Mouse (Mus musculus) hindbrain, embryonic 13.5 days (tissue): ENCODE measurements around the gene Neurl4. TPM values are rescaled to one million over a fixed set of nuclear protein-coding genes. Genes with fewer than 3 reads are reported as not detected.

Experiments
- ATAC-seq: fragments of 200-750 bp; cut with Nextera tagmentation; 2 replicates; pipeline ENCODE4 v1.8.0; 2017; ENCODE audit warnings: moderate TSS enrichment; ENCODE audit not compliant: low FRiP score
- H3K27ac ChIP-seq: fragments of 300-500 bp; sonication (generic); 2 replicates; pipeline ENCODE4 v1.5.1; 2015; ENCODE audit warnings: inconsistent platforms, mild to moderate bottlenecking, moderate library complexity
- H3K27me3 ChIP-seq: fragments of 300-500 bp; sonication (generic); 2 replicates; pipeline ENCODE4 v1.6.1; 2015; ENCODE audit warnings: mild to moderate bottlenecking, inconsistent platforms
- H3K36me3 ChIP-seq: fragments of 300-500 bp; sonication (generic); 2 replicates; pipeline ENCODE4 v1.6.1; 2015; ENCODE audit warnings: mild to moderate bottlenecking, inconsistent platforms
- H3K4me1 ChIP-seq: fragments of 300-500 bp; sonication (generic); replicated peaks from 2 replicates; pipeline ENCODE4 v1.6.1; 2015; ENCODE audit warnings: inconsistent platforms
- H3K4me2 ChIP-seq: fragments of 300-500 bp; sonication (generic); 2 replicates; pipeline ENCODE4 v1.6.1; 2015; ENCODE audit warnings: inconsistent platforms, mild to moderate bottlenecking, moderate library complexity
- H3K4me3 ChIP-seq: fragments of 300-500 bp; sonication (generic); 2 replicates; pipeline ENCODE4 v1.5.1; 2015; ENCODE audit warnings: mild to moderate bottlenecking, inconsistent platforms
- H3K9ac ChIP-seq: fragments of 300-500 bp; sonication (generic); 2 replicates; pipeline ENCODE4 v1.6.1; 2015; ENCODE audit warnings: mild to moderate bottlenecking, inconsistent platforms
- H3K9me3 ChIP-seq: fragments of 300-500 bp; sonication (generic); 2 replicates; pipeline ENCODE4 v1.6.1; 2016; ENCODE audit warnings: inconsistent platforms
- WGBS: fragments of 180-500 bp; shearing (Covaris S2); methylation state at CpG from one replicate; pipeline ENCODE4 v1.1.7; 2015; 5-methylcytosine and 5-hydroxymethylcytosine counted together
- polyA plus RNA-seq: library from polyadenylated mRNA; unstranded; fragments of >200 nt; fragmentation: Nextera tagmentation; extraction: Ambion mirVana; gene quantifications from 2 replicates; pipeline ENCODE4 v1.2.1, GENCODE M21; 2015

Neurl4 gene
- polyA plus RNA-seq, 1 experiment from 2014 or later: 22.6 TPM

DNA sequence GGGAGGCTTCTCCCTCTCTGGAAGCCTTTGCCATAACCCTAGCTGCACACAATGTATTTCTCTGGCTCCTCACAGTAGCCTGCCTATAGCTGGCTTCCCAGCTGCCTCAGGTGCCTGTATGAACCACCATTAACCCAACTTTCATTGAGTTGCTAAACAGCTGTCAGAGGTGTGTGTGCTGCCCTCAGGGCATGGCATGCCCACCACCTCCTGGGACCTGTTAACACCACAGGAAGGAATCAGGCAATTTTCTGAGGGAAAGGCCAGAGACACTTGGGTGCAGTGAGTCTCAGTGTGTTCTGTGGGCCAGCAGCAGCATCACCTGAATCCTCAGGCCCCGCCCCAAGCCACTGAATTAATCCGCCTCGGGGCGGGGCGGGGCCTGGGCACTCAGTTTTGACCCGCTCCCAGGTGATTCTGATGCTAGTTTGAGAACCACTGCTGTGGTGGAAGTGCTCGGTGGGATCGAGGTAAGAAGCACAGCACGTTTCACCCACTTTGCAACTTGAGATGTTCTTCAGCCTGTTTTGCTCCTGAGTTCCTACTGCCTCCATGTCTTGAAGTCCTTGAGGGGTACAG lies 37.6 kb downstream of the Neurl4 start:
- Histone ChIP-seq H3K4me3 (no peak overlapping the region), H3K4me1 (peaks cover 25% of the 10 kb centered on the region), H3K9ac (peak overlapping the region; percentile 35; the same call in 1 of the 2 replicates), H3K27ac (no peak overlapping the region), H3K4me2 (no peak overlapping the region), H3K27me3 (peaks cover 55% of the 10 kb centered on the region), H3K9me3 (no peaks in the 10 kb centered on the region), H3K36me3 (no peaks in the 10 kb centered on the region)
- 36% methylated on average over 9 of the region's 9 CpGs for WGBS
- ATAC-seq: no peak

DNA sequence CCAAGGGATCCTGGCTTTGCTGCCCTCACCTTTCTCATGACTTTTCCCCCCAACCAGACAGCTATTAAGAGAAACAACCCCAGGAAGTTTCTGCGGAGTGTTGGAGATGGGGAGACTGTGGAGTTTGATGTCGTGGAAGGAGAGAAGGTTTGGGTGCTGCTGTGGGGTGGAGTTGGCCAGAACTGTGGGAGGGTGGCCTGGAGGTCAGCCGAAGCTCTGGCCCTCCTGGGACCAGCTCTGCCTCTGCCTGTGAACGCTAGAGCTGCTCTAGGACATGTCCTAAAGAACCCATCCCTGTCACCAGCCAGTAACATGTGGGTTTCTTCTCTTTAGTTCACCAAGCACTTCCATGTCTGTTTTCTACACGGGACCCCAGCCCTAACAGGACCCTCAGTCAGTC lies 38.3 kb downstream of the Neurl4 start:
- Histone ChIP-seq H3K27me3 (peaks cover 55% of the 10 kb centered on the region), H3K4me3 (no peak overlapping the region), H3K9ac (no peak overlapping the region), H3K9me3 (no peaks in the 10 kb centered on the region), H3K27ac (no peak overlapping the region), H3K4me2 (no peak overlapping the region), H3K4me1 (peaks cover 23% of the 10 kb centered on the region), H3K36me3 (no peaks in the 10 kb centered on the region)
- ATAC-seq: no peak
- WGBS: 64% methylated on average over 5 of the region's 5 CpGs

DNA sequence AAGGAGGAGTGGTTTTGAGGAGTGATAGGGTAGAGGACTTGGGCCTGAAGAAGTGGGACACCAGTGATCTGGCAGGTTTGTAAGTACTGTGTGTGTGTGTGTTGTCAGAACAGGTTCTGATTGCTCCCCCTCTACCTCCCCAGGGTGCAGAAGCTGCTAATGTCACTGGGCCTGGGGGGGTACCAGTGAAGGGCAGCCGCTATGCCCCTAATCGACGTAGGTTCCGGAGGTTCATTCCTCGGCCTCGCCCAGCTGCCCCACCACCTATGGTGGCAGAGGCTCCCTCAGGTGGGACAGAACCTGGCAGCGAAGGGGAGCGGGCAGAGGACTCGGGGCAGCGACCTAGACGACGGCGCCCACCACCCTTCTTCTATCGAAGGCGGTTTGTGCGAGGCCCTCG lies 38.9 kb downstream of the Neurl4 start:
- Histone ChIP-seq H3K9ac (no peak overlapping the region), H3K4me1 (peaks cover 20% of the 10 kb centered on the region), H3K36me3 (no peaks in the 10 kb centered on the region), H3K4me3 (no peak overlapping the region), H3K4me2 (no peak overlapping the region), H3K27ac (no peak overlapping the region), H3K27me3 (peaks cover 50% of the 10 kb centered on the region), H3K9me3 (no peaks in the 10 kb centered on the region)
- no peak for ATAC-seq
- 92% methylated on average over 17 of the region's 17 CpGs for WGBS

DNA sequence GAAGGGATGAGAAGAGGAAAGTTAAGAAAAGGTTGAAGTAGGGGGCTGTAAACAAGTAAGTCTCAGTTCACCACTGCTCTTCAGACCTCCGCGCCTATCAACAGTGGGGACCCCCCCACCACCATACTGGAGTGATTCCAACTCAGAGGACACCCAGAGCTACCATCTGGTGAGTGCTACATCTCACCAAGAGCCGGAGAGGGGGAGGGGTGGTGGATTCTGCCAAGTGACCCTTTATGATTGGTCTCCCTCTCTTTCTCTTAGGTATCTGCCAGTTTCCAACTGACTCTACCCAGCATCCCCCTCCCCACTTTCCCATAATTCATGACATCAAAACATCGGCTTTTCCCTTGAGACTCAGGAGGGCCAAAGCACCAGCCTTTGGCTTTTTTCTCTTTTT lies 40.1 kb downstream of the Neurl4 start:
- no peak overlapping the region for H3K27ac ChIP-seq
- no peaks in the 10 kb centered on the region for H3K36me3 ChIP-seq
- H3K9ac ChIP-seq: no peak overlapping the region
- ATAC-seq: no peak
- H3K27me3 ChIP-seq: peaks cover 43% of the 10 kb centered on the region
- no peak overlapping the region for H3K4me2 ChIP-seq
- no peaks in the 10 kb centered on the region for H3K9me3 ChIP-seq
- no peak overlapping the region for H3K4me3 ChIP-seq
- peaks cover 15% of the 10 kb centered on the region for H3K4me1 ChIP-seq
- WGBS: 80% methylated on average over 4 of the region's 4 CpGs

DNA sequence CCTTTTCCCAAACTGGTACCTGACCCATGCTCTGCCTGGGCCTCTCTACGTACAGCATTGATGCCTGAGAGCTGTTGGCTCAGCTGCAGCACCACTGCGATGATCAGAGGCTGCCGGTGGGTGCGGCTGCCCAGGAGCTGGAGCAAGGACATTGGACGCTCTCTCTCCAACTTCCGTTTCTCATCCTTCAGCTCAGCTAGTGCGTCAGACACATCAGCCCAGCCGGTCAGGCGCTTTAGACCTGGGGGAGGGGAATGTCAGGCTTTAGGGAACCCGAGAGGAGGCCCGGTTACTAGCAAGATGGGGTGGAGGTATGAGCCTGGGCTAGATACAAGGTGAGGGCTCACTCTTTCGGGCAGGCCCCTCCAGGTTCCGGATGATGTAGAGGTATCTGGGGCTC lies 44.3 kb downstream of the Neurl4 start:
- ATAC-seq: no peak
- WGBS: 76% methylated on average over 13 of the region's 13 CpGs
- Histone ChIP-seq H3K36me3 (no peaks in the 10 kb centered on the region), H3K9me3 (no peaks in the 10 kb centered on the region), H3K4me3 (no peak overlapping the region), H3K27me3 (peaks cover 26% of the 10 kb centered on the region), H3K27ac (no peak overlapping the region), H3K4me2 (no peak overlapping the region), H3K9ac (no peak overlapping the region), H3K4me1 (peaks cover 22% of the 10 kb centered on the region)

DNA sequence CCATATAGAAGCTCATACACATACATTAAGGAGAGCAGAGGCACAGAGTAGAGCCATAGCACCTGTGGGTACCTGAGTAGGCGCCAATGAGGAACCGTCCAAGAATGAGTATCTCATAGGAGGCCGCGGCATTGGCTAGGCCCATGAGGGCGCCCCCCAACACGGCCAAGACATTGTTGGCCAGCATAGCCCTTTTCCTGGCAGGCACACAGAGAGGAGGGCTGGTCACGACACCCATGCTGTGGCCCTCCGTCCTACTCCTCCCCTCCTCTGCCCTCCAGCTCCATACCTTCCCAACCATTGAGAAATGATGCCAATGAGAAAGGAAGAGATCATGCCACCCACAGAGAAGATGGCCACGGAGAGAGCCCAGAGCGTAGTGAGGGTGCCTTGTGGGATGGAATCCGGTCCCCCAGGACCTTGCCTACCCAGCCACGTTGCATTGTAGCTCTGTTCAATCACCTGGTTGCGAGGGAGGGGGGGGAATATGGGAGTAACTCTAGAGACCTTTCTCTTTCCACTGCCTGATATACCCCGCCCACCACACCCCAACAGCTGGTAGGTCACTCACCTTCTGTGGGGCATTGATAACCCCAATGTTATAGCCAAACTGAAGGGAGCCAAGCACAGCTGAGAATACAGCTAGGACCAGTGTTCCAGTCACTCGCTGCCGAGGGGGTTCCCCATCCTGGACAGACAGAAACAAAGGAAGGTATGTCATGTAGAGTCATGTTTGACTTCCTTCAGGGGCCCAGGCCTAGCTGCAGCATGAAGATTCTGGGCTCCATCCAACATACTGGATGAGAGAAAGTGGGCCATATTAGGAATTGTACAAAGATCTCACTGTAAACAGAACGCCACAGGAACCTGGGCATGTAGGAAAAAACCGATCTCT lies 45.4 kb downstream of the Neurl4 start:
- H3K4me3 ChIP-seq: no peak overlapping the region; the same call in 1 of the 2 replicates
- 93% methylated on average over 18 of the region's 18 CpGs for WGBS

DNA sequence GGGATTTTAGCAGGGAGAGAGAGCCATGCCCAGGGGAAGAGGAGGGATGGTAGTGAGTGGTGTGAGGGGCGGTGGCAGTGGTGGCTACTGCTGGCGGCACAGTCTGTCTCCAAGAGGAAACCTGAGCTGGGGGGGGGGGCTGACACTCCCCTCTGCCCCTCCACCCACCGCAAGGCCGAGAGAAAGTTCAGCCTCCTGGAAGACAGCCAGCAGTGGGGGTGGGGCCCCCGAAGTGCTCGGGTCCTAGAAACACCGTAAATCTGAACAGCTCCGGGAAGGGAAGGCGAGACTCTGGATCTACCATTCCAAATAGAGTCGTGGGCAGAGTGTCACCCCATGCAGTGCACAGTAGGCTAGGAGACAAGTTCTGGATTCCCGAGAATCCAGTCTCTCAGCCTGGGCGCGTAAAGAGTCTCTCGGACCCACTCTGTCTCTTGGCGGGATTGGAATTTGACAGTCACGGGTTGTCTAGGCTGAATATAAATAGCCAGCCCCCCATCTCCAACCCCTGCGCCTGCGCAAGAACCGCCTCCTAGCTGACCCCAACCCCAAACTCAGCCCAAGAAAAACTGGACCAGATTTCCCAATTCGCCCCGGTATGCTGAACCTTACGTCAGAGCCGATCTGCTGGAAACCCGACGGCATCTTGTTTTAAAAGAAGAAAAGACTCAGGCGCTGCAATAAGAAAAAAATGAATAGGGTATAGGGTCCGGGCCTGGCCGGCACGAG lies 46.6 kb downstream of the Neurl4 start:
- Histone ChIP-seq H3K27ac (no peak overlapping the region), H3K4me3 (peak overlapping the region; percentile 44), H3K4me2 (peak overlapping the region; percentile 62), H3K27me3 (peaks cover 40% of the 10 kb centered on the region), H3K9me3 (no peaks in the 10 kb centered on the region), H3K9ac (peak overlapping the region; percentile 63), H3K36me3 (no peaks in the 10 kb centered on the region), H3K4me1 (peaks cover 19% of the 10 kb centered on the region)
- WGBS: 2% methylated on average over 29 of the region's 29 CpGs
- ATAC-seq: peak; percentile 46

More for the DNA sequence above, 45.4 kb downstream of the Neurl4 start:
- Histone ChIP-seq H3K4me1 (peaks cover 19% of the 10 kb centered on the region), H3K27me3 (peaks cover 34% of the 10 kb centered on the region), H3K36me3 (no peaks in the 10 kb centered on the region), H3K4me2 (no peak overlapping the region), H3K9me3 (no peaks in the 10 kb centered on the region), H3K27ac (no peak overlapping the region), H3K9ac (no peak overlapping the region)
- ATAC-seq: no peak

DNA sequence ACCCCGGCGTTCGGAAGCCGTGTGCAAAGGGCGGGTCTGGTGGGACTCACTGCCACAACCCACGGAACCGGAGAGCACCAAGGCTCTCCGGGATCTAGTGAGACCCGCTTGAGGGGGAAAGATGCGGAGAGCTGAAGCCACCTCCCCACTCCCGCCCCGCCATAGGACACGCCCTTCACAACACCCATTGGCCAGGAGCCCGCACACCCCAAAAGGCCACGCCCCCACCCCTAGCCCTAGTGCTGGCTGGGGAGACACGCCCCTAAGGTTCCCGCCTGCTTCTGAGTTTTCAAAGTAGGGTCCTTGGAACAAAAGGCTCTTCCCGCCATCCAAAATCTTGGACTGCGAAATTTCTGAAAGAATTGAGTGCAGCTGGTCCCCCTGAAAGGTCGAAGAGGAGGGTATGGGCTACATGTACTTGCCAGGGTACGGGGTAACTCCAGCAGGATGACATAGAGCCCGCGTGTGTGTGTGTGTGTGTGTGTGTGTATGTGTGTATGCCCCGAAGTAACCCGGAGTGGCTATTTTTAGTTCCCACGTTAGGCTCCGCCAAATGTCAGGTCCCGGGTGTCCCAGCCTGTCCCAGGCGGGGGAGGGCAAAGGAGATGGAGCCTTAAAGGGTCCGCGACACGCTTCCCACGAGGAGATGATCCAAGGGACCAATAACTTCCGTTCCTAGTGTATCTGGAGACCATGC lies 47.3 kb downstream of the Neurl4 start, which contains the start of gene Slc2a4:
Gene Slc2a4, minus strand, starts transcription at position 123 of the 697 bp plus-strand sequence.
- peak within 1 kb of the TSS; percentile 62 for H3K4me2 ChIP-seq
- H3K4me1 ChIP-seq: peaks cover 19% of the 10 kb centered on the region
- under 1% methylated on average over 34 of the region's 34 CpGs for WGBS
- H3K27me3 ChIP-seq: peaks cover 43% of the 10 kb centered on the region
- peak within 1 kb of the TSS; percentile 44 for H3K4me3 ChIP-seq
- peak; percentile 93 for ATAC-seq
- peak within 1 kb of the TSS; percentile 63 for H3K9ac ChIP-seq
- H3K36me3 ChIP-seq: no peaks in the 10 kb centered on the region
- no peaks in the 10 kb centered on the region for H3K9me3 ChIP-seq
- H3K27ac ChIP-seq: peak within 1 kb of the TSS; percentile 40; the same call in 1 of the 2 replicates

DNA sequence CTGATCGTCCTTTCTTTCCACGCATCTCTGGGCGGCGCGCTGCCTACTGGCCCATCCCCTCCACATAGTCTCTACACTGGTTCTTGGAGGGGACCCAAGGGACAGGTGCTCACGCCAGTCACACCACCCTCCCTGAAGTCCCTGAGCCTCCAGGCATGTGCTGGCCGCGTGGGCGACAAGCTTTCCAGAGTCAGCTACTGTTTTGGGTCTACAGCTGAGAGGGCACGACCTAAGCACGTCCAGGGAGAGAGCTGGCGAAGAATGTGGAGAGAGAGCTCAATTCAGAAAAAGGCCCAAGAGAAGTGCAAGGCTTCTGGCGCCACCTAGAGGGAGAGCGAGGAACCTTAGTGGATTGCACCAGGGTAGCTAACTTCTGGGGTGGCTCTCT lies 47.9 kb downstream of the Neurl4 start:
- peaks cover 43% of the 10 kb centered on the region for H3K27me3 ChIP-seq
- peaks cover 19% of the 10 kb centered on the region for H3K4me1 ChIP-seq
- peak; percentile 25; the same call in 1 of the 2 replicates for ATAC-seq
- no peak overlapping the region for H3K9ac ChIP-seq
- peak overlapping the region; percentile 44 for H3K4me3 ChIP-seq
- H3K27ac ChIP-seq: peak overlapping the region; percentile 40; the same call in 1 of the 2 replicates
- 1% methylated on average over 14 of the region's 14 CpGs for WGBS
- peak overlapping the region; percentile 62 for H3K4me2 ChIP-seq
- H3K36me3 ChIP-seq: no peaks in the 10 kb centered on the region
- no peaks in the 10 kb centered on the region for H3K9me3 ChIP-seq

DNA sequence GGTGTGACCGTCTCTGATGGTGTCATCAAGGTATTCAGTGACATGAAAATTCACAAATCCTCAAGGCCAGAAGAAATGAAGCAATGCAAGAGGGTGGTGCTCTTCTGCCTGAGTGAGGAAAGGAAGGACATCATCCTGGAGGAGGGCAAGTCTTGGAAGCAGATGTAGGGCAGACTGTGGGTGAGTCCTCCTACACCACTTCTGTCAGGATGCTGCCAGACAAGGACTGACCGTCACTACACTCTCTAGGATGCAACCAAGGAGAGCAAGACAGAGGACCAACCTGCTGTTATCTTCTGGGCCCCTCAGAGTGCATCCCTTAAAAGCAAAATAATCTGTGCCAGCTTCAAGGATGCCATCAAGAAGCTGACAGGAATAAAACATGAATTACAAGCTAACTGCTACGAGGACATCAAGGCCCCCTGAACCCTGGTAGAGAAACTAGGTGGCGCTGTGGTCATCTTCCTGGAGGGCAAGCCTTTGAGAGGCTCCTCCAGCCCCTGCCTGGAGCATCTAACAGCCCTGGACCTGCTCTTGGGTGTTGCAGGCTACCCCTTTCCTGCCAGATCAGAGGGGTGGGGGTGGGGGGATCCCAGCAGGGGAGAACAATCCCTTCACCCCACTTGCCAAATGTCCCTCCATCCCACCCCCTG lies 50.1 kb downstream of the Neurl4 start:
- no peak overlapping the region for H3K27ac ChIP-seq
- H3K27me3 ChIP-seq: peaks cover 50% of the 10 kb centered on the region
- 46% methylated on average over 4 of the region's 4 CpGs for WGBS
- no peaks in the 10 kb centered on the region for H3K36me3 ChIP-seq
- peaks cover 19% of the 10 kb centered on the region for H3K4me1 ChIP-seq
- no peak overlapping the region for H3K4me3 ChIP-seq
- no peak overlapping the region for H3K4me2 ChIP-seq
- no peak overlapping the region for H3K9ac ChIP-seq
- H3K9me3 ChIP-seq: no peaks in the 10 kb centered on the region
- ATAC-seq: no peak

DNA sequence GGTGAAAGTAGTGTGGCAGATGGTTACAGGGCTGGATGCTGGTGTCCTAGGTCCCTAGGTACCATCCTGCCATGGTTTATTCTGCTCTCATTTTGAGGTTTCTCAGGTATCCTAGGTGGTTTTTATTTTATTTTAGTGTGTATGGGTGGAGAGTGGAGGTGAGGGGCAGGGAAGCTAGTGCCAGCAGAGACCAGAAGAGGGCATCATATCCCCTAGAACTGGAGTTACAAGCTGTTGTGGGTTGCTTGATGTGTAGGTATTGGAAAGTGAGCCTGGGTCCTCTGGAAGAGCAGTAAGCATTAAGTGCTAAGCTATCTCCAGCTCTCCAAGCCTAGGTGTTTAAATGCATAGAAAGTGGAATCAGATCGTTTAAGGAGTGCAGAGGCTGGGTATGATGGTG lies 51.4 kb downstream of the Neurl4 start:
- ATAC-seq: no peak
- Histone ChIP-seq H3K27ac (no peak overlapping the region), H3K4me1 (peaks cover 15% of the 10 kb centered on the region), H3K4me3 (no peak overlapping the region), H3K4me2 (no peak overlapping the region), H3K27me3 (peaks cover 45% of the 10 kb centered on the region; the same call in 1 of the 2 replicates), H3K36me3 (no peaks in the 10 kb centered on the region), H3K9me3 (no peaks in the 10 kb centered on the region), H3K9ac (no peak overlapping the region)
- 53% methylated on average over 1 of the region's 1 CpGs for WGBS
